Mouse (Mus musculus): ENCODE measurements around the gene Gm20388.

- TF ChIP-seq CTCF (IDR thresholded peaks at IDR 0.05; ENCODE audit: low read depth, low read length) (no peak), POLR2A (IDR thresholded peaks at IDR 0.05; ENCODE audit: insufficient read depth, low read length) (no peak), EP300 (IDR thresholded peaks at IDR 0.05; ENCODE audit: insufficient read depth, low read depth, low read length) (no peak)
Observed at GRCm38 (mm10) chr8:120950674-120951218, 1040.1 kb downstream of the Gm20388 start.

Data from ES-Bruce4 (cell line).